In the genomic region with DNA sequence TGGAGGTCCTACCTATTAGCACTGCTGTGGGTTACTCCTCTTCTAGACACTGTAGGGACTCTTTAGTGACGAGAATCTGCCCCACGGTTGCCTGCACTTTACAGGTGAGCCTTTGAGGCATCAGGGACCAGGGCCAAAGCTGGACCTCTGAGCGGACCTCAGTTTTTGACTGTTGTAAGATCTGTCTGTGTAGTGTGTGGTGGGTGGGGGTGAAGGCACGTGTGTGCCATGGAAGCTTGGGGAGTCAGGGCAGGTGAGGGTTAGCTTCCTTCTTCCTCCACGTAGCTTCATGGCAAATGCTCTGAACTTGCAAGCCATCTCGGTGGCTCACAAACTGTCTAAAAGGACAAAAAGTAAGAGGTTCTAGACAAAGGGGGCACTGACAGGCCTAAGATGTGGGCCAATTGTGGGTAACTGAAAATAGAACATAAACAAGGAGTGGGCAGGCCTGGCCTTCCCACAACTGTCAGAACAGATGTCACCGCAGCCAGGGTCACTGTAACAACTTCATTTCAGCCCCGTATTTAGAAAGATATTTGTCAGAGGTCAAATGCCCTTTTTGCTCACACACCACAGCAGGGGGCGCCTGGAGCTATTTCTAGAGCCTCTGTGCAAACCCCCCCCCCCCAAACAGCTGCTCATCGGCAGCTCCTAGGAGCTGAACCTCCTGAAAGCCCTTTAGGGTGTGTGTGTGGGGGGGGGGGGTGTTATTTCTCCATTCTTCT, we compare ENCODE assay signal across 8 mouse cellular contexts.
A peak's percentile ranks its signal among the peaks of the same experiment; 100 is the strongest.
DNase-seq lines count a peak whose midpoint lies in the region; ATAC-seq lines count a peak whose summit lies in the region.

No protein-coding gene starts in this region.

- intact Hi-C loops in heart, postnatal 10 days (cut with DNase I): loop anchor here (5.0 kb wide), 1 partner anchor 55 kb away; no protein-coding TSS in a partner anchor

- no peak for ATAC-seq in megakaryocyte, adult 5-6 weeks (ENCODE audit: poor library complexity, severe bottlenecking)

- DNase-seq in adrenal gland, postnatal 10 days: peak; percentile 49
- no peak for DNase-seq in adrenal gland, adult 2 months
- DNase-seq in kidney, postnatal 36 days: peak; percentile 14 to 63
- DNase-seq in kidney, adult 8-10 months: no peak
- DNase-seq in CD4-positive helper T cell, adult 2 months (ENCODE audit: low read depth, low spot score): peak; percentile 23
- DNase-seq in heart, postnatal 10 days: peak; percentile 47 to 59
- no peak for DNase-seq in right cerebral cortex, postnatal 4 days

Comparison
In these comparisons a context has a peak if more than half of its experiments do, and no peak if none do; other contexts are left out.
1. DNase-seq: peak in adrenal gland, postnatal 10 days (single experiment), kidney, postnatal 36 days (2 of 2), CD4-positive helper T cell, adult 2 months (single experiment) and heart, postnatal 10 days (2 of 2); none in adrenal gland, adult 2 months (single experiment), kidney, adult 8-10 months (0 of 2) and right cerebral cortex, postnatal 4 days (single experiment).